Mouse (Mus musculus) liver, postnatal 0 days (tissue): ENCODE data around the gene Igfals. TPM values are rescaled to one million over a fixed set of nuclear protein-coding genes. Genes with fewer than 3 reads are reported as not detected.

Source experiments
- ATAC-seq: fragments of 200-750 bp; cut with Nextera tagmentation; 2 replicates; pipeline ENCODE4 v1.8.0; 2017; ENCODE audit warnings: mild to moderate bottlenecking, moderate library complexity
- DNase-seq: peaks from one replicate; pipeline ENCODE4 v3.0.0-alpha.2; 2016
- H3K27ac ChIP-seq: fragments of 300-500 bp; sonication (generic); 2 replicates; pipeline ENCODE4 v1.5.1; 2014; ENCODE audit warnings: antibody characterized with exemption, moderate library complexity, mild to moderate bottlenecking, low read depth
- H3K27me3 ChIP-seq: fragments of 300-500 bp; sonication (generic); 2 replicates; pipeline ENCODE4 v1.6.1; 2014; ENCODE audit warnings: low read length, control low read depth, mixed read lengths; ENCODE audit not compliant: insufficient read depth
- H3K36me3 ChIP-seq: fragments of 300-500 bp; sonication (generic); replicated peaks from 2 replicates; pipeline ENCODE4 v1.6.1; 2014; ENCODE audit warnings: mild to moderate bottlenecking, control low read depth, low read length, moderate library complexity, mixed read lengths; ENCODE audit not compliant: insufficient read depth
- H3K4me1 ChIP-seq: fragments of 300-500 bp; sonication (generic); 2 replicates; pipeline ENCODE4 v1.6.1; 2014; ENCODE audit warnings: antibody characterized with exemption, mild to moderate bottlenecking, control low read depth; ENCODE audit not compliant: insufficient read depth
- H3K4me2 ChIP-seq: fragments of 300-500 bp; sonication (generic); 2 replicates; pipeline ENCODE4 v1.6.1; 2014; ENCODE audit warnings: low read depth, mild to moderate bottlenecking, low read length, moderate library complexity, mixed read lengths
- H3K4me3 ChIP-seq: fragments of 300-500 bp; sonication (generic); 2 replicates; pipeline ENCODE4 v1.5.1; 2014; ENCODE audit warnings: low read depth, low read length
- H3K9ac ChIP-seq: fragments of 300-500 bp; sonication (generic); replicated peaks from 2 replicates; pipeline ENCODE4 v1.6.1; 2014; ENCODE audit warnings: mild to moderate bottlenecking, moderate library complexity
- H3K9me3 ChIP-seq: fragments of 300-500 bp; sonication (generic); 2 replicates; pipeline ENCODE4 v1.6.1; 2016; ENCODE audit warnings: mild to moderate bottlenecking, control low read depth, low read length, mixed read lengths
- CTCF ChIP-seq: sonication (generic); IDR thresholded peaks from 2 replicates; pipeline ENCODE4 v1.5.1; 2016; ENCODE audit warnings: antibody characterized with exemption, low read depth
- EP300 ChIP-seq: IDR thresholded peaks from 2 replicates; pipeline ENCODE4 v1.6.1; 2016; ENCODE audit warnings: antibody characterized with exemption, low read depth, mild to moderate bottlenecking
- WGBS: fragments of 180-500 bp; shearing (Covaris S2); extraction: QIAGEN DNeasy Blood & Tissue Kit; methylation state at CpG from one replicate; pipeline ENCODE4 v1.1.7; 2014; ENCODE audit not compliant: insufficient replicate concordance; 5-methylcytosine and 5-hydroxymethylcytosine counted together
- polyA plus RNA-seq: library from polyadenylated mRNA; unstranded; fragments of >200 nt; fragmentation: Nextera tagmentation; extraction: Ambion mirVana; gene quantifications from 2 replicates; pipeline ENCODE4 v1.2.1, GENCODE M21; 2015

Igfals gene
- polyA plus RNA-seq, 1 experiment from 2014 or later = 32.4 TPM

DNA sequence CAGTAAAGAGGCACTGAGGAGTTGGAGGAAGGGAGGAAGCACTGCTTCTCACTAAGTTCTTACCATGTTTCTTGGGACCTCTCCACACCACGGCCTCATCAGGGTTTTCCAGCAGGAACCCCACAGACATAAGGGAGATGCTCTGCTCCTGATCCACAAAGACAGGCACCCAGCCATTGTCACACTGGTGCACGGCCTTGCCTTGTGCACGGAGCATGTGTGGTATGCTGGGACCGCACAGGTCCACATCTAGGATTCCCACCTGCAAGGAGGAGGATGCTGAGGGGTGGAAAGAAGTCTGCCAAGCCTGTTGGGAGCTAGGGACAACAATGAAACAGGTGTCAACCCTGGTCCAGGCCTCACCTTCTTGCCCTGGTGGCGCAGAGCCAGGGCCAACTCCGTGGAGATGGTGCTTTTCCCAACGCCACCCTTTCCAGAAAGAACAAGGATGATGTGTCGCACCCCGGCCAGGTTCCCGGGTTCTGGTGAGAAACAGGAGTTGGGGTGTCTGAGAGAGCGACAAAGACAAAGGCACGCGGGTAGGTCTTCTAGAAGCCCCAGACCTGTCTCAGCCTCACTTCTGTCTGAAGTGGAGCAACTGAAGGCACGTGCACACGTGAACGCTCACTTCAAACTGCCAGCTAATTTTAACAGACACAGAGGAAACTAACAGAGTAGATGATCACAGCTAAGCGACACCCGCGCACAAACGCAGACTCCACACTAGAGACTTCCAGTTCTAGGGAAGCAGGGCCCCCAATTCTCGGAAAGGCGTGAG, 19.7 kb downstream of the Igfals start:
- peak overlapping the region; percentile 69 for H3K27ac ChIP-seq
- peak overlapping the region; percentile 98 for H3K4me3 ChIP-seq
- H3K4me2 ChIP-seq = peak overlapping the region; percentile 95
- TF ChIP-seq EP300 (no peak), CTCF (no peak)
- H3K27me3 ChIP-seq = no peaks in the 10 kb centered on the region
- peak overlapping the region; percentile 91 for H3K9ac ChIP-seq
- H3K9me3 ChIP-seq = no peaks in the 10 kb centered on the region
- H3K4me1 ChIP-seq = peaks cover 23% of the 10 kb centered on the region
- no peak for ATAC-seq
- WGBS = 19% methylated on average over 22 of the region's 22 CpGs
- peaks cover 55% of the 10 kb centered on the region for H3K36me3 ChIP-seq
- no peak for DNase-seq

DNA sequence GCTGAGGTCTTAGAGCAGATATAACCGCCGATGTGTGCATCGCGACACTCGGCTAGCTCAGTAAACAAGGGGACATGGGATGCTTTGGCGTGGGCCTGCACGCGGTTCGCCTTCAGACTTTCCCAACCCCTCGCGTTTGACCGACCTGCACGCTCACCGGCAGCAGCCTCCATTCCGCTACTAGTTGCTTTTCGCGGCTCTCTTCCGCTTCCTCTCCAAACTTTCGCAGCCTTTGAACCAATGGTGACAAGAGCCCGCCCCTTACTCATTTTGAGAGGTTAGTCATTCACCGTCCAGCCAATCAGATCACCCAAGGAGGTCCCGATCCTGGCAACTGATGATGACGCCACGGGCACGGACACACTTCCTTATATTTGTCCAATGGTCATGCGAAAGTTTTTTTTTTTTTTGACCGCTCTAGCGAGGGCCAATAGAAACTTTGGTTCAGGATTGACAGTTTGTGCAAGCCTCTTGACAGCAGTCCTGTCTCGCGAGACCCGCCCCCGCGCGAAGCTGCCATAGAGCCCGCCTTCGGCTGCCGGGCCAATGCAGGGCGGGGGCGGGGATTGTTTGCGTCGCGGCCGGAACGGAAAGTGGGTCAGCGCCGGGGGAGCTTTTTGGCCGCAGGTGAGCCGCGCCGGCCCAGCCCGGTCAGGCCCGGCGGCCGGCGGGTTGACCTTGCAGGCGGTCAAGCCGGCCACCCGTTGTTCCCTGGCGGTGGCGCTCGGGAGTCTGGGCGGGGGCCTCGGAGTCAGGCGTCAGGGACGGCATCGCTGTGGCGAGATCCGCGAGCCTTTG, 20.5 kb downstream of the Igfals start, which contains the start of the genes Nubp2 and Spsb3:
Gene Nubp2, minus strand, starts transcription at position 216 of the 798 bp plus-strand sequence.
Gene Spsb3, plus strand, starts transcription at position 510 of the 798 bp plus-strand sequence.
- Histone ChIP-seq H3K9ac (peak within 1 kb of the TSS; percentile 98), H3K36me3 (peaks cover 63% of the 10 kb centered on the region), H3K27me3 (no peaks in the 10 kb centered on the region), H3K4me3 (peak within 1 kb of the TSS; percentile 98), H3K4me2 (peak within 1 kb of the TSS; percentile 95), H3K9me3 (no peaks in the 10 kb centered on the region), H3K27ac (peak within 1 kb of the TSS; percentile 97), H3K4me1 (peaks cover 23% of the 10 kb centered on the region)
- DNase-seq = peak; percentile 98
- under 1% methylated on average over 69 of the region's 69 CpGs for WGBS
- ATAC-seq = peak; percentile 96
- peak; percentile 85 for TF ChIP-seq EP300
- TF ChIP-seq CTCF = peak; percentile 49

DNA sequence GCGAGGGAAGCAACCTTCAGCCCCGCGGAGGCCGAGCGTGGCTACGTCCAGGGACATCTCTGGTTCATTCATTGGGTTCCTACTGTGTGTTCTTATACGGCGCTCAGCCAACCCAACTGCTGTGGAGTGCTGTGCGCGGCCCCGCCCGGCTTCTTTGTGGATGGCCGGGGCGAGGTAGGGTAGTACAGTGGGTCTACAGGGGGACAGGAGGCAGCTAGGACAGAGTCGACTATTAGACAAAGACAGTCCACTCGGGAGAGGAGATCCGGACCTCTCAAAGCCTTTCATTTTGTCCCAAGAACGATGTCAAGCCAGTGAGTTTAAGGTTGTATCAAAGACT, 21.1 kb downstream of the Igfals start:
- no peak for DNase-seq
- WGBS = under 1% methylated on average over 18 of the region's 18 CpGs

DNA sequence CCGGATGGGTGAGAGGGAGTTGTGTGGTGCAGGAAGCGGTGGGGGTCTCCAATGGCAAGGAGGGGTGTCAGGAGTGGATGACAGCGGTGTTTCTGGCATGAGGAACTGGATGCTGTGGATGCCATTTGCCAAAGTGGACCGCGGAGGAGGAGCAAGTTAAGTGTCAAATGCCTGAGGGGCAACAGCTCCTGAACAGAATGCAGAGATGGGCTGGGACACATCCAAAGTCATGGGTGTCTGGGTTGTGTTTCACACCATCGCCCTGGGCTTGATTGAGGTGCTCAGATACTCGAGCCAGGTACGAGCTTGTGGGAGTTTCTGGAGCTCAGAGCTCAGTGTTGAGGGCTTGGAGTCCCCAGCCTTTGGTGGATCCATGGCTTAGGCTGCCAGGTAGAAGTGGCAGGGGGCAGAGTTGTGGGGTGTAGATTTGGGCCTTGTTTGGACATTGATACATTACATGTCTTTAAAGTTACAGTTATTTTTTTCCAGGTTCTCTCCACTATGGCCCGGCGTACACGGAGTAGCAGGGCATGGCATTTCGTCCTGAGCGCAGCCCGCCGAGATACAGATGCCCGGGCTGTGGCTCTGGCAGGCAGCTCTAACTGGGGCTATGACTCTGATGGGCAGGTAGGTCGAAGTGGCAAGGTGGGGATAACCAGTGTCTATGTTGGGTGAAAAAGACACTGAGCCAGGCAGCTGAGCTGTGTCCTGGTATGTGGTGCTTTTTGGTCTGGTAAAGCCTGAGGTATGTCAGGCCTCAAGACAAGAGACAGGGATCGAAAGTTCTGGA, 21.7 kb downstream of the Igfals start:
- H3K4me1 ChIP-seq = peaks cover 23% of the 10 kb centered on the region
- H3K9me3 ChIP-seq = no peaks in the 10 kb centered on the region
- DNase-seq = no peak
- TF ChIP-seq CTCF (no peak), EP300 (no peak)
- ATAC-seq = no peak
- H3K4me2 ChIP-seq = peak overlapping the region; percentile 85
- no peaks in the 10 kb centered on the region for H3K27me3 ChIP-seq
- 61% methylated on average over 18 of the region's 18 CpGs for WGBS
- H3K9ac ChIP-seq = peak overlapping the region; percentile 98
- H3K36me3 ChIP-seq = peaks cover 68% of the 10 kb centered on the region
- peak overlapping the region; percentile 98 for H3K4me3 ChIP-seq
- H3K27ac ChIP-seq = peak overlapping the region; percentile 97

More for the DNA sequence above, 21.1 kb downstream of the Igfals start:
- H3K4me3 ChIP-seq = peak overlapping the region; percentile 98
- peak overlapping the region; percentile 97 for H3K27ac ChIP-seq
- H3K27me3 ChIP-seq = no peaks in the 10 kb centered on the region
- TF ChIP-seq EP300 = no peak
- no peak for TF ChIP-seq CTCF
- H3K36me3 ChIP-seq = peaks cover 68% of the 10 kb centered on the region
- peak; percentile 41 for ATAC-seq
- H3K4me2 ChIP-seq = peak overlapping the region; percentile 85
- peak overlapping the region; percentile 98 for H3K9ac ChIP-seq
- H3K4me1 ChIP-seq = peaks cover 23% of the 10 kb centered on the region
- H3K9me3 ChIP-seq = no peaks in the 10 kb centered on the region

DNA sequence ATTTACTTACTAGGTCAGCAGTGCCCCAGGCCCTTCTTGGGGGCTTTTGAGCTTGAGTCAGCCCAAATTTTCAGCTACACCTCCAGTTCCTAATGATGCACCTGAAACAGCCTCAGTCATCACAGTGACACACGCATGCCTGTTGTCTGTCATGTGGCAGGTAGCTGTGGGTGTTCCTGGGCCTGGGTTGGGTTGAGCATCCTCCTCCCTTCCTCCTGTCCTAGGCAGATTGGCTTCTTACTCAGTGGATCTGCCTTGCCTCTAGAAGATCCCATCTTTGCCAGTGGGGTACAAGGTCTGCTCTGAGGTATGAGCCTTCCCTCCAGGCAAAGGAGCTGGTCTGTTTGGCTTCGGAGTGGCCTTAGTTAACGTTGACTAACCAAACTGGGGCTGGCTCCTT, 23.1 kb downstream of the Igfals start:
- Histone ChIP-seq H3K9me3 (no peaks in the 10 kb centered on the region), H3K9ac (0 out of 2 replicates have a peak overlapping the region, but pooled peaks have one; percentile 6), H3K36me3 (peaks cover 67% of the 10 kb centered on the region), H3K4me2 (peak overlapping the region; percentile 85; the same call in 1 of the 2 replicates), H3K4me1 (peaks cover 26% of the 10 kb centered on the region), H3K27ac (no peak overlapping the region), H3K27me3 (no peaks in the 10 kb centered on the region), H3K4me3 (no peak overlapping the region)
- ATAC-seq (no peak), DNase-seq (no peak)
- TF ChIP-seq CTCF = no peak
- no peak for TF ChIP-seq EP300
- 88% methylated on average over 3 of the region's 3 CpGs for WGBS
